In genomic region chr7:135634851-135635624, GRCm38 (mm10) we compare ENCODE assay signal across 23 mouse cellular contexts.
A peak's percentile ranks its signal among the peaks of the same experiment; 100 is the strongest.
DNase-seq lines count a peak whose midpoint lies in the region; ATAC-seq and TF ChIP-seq lines count a peak whose summit lies in the region.
"Had no signal": no experiment of that assay in that cellular context is flagged by ENCODE, and none has a peak within 500 bp of the region (broad histone marks: within the 10 kb centered on the region; RNA-seq: fewer than 3 reads in every experiment).

No protein-coding gene starts in this region.

- ATAC-seq in midbrain, embryonic 15.5 days (replicated peaks), result no peak
- ATAC-seq in midbrain, postnatal 0 days (ENCODE audit: low FRiP score), result no peak
- ATAC-seq in midbrain, embryonic 16.5 days, result no peak
- no peak for ATAC-seq in inflammation-experienced regulatory T-cells, adult 6 months
- ATAC-seq: CD4-positive, CD25-positive, alpha-beta regulatory T cell, adult 4 months; Patski had no signal

- H3K36me3 ChIP-seq in midbrain, embryonic 15.5 days (replicated peaks), result no peaks in the 10 kb centered on the region
- no peaks in the 10 kb centered on the region for H3K36me3 ChIP-seq in midbrain, postnatal 0 days (ENCODE audit: insufficient read depth, low read length)
- no peaks in the 10 kb centered on the region for H3K36me3 ChIP-seq in midbrain, embryonic 16.5 days (ENCODE audit: control insufficient read depth, insufficient read depth, low read length)
- H3K36me3 ChIP-seq: embryonic facial prominence, embryonic 12.5 days; hindbrain, embryonic 10.5 days; neural tube, embryonic 13.5 days had no signal

- DNase-seq in cerebellum, adult 11-12 months, result peak; percentile 66
- DNase-seq in cerebellum, postnatal 4 days (ENCODE audit: low spot score in 2 of 2), result no peak
- DNase-seq in midbrain, postnatal 0 days (ENCODE audit: low spot score), result no peak
- DNase-seq in cerebellum, postnatal 36 days, result peak; percentile 57 to 62
- no peak for DNase-seq in thymus, adult 18-20 months
- DNase-seq: adrenal gland, adult 8-10 months; gastrocnemius, postnatal 25 days; kidney, adult 2 months; kidney, postnatal 25 days; layer of hippocampus, adult 9-11 months; lung, adult 2 months had no signal

- TF ChIP-seq CTCF in midbrain, postnatal 0 days (IDR thresholded peaks at IDR 0.05), result no peak

- H3K27me3 ChIP-seq in midbrain, embryonic 15.5 days (replicated peaks), result no peaks in the 10 kb centered on the region
- H3K27me3 ChIP-seq in midbrain, postnatal 0 days (ENCODE audit: insufficient read depth, low read length), result no peaks in the 10 kb centered on the region
- H3K27me3 ChIP-seq in midbrain, embryonic 16.5 days (ENCODE audit: control insufficient read depth, insufficient read depth, low read depth, low read length), result no peaks in the 10 kb centered on the region
- H3K27me3 ChIP-seq: embryonic facial prominence, embryonic 12.5 days; megakaryocyte, embryonic 14.5 days; Patski had no signal

- WGBS in midbrain, embryonic 15.5 days, result 41% methylated on average over 16 of the region's 16 CpGs
- 45% methylated on average over 16 of the region's 16 CpGs for WGBS in midbrain, postnatal 0 days
- WGBS in midbrain, embryonic 16.5 days, result 43% methylated on average over 16 of the region's 16 CpGs

- H3K4me2 ChIP-seq in midbrain, embryonic 15.5 days, result no peak overlapping the region
- H3K4me2 ChIP-seq in midbrain, postnatal 0 days (ENCODE audit: low read depth, low read length, poor library complexity, severe bottlenecking), result no peak overlapping the region
- H3K4me2 ChIP-seq in midbrain, embryonic 16.5 days (ENCODE audit: low read length), result no peak overlapping the region
- H3K4me2 ChIP-seq: embryonic facial prominence, embryonic 12.5 days; liver, embryonic 11.5 days; neural tube, embryonic 13.5 days had no signal

- peaks cover 11% of the 10 kb centered on the region for H3K4me1 ChIP-seq in midbrain, embryonic 15.5 days
- H3K4me1 ChIP-seq in midbrain, postnatal 0 days (ENCODE audit: insufficient read depth, low read length), result peaks cover 3% of the 10 kb centered on the region; the same call in 1 of the 2 replicates
- peaks cover 17% of the 10 kb centered on the region; the same call in 1 of the 2 replicates for H3K4me1 ChIP-seq in midbrain, embryonic 16.5 days (ENCODE audit: control insufficient read depth, insufficient read depth, low read length)

- H3K27ac ChIP-seq in midbrain, embryonic 15.5 days, result 0 out of 2 replicates have a peak overlapping the region, but pooled peaks have one; percentile 31
- no peak overlapping the region for H3K27ac ChIP-seq in midbrain, postnatal 0 days (ENCODE audit: low read depth, low read length)
- 0 out of 2 replicates have a peak overlapping the region, but pooled peaks have one; percentile 32 for H3K27ac ChIP-seq in midbrain, embryonic 16.5 days (ENCODE audit: low read length)
- H3K27ac ChIP-seq: embryonic facial prominence, embryonic 12.5 days; hindbrain, embryonic 10.5 days; left cerebral cortex, adult 2 months; neural tube, embryonic 13.5 days had no signal

- H3K9me3 ChIP-seq in midbrain, embryonic 15.5 days, result no peaks in the 10 kb centered on the region
- H3K9me3 ChIP-seq in midbrain, postnatal 0 days (ENCODE audit: low read length), result no peaks in the 10 kb centered on the region
- H3K9me3 ChIP-seq in midbrain, embryonic 16.5 days (replicated peaks; ENCODE audit: control insufficient read depth, low read length, poor library complexity, severe bottlenecking), result no peaks in the 10 kb centered on the region
- H3K9me3 ChIP-seq: embryonic facial prominence, embryonic 12.5 days; hindbrain, embryonic 10.5 days; megakaryocyte, embryonic 14.5 days; neural tube, embryonic 13.5 days had no signal

- H3K9ac ChIP-seq in midbrain, embryonic 15.5 days, result no peak overlapping the region
- no peak overlapping the region for H3K9ac ChIP-seq in midbrain, postnatal 0 days (replicated peaks; ENCODE audit: low read length, poor library complexity, severe bottlenecking)
- no peak overlapping the region for H3K9ac ChIP-seq in midbrain, embryonic 16.5 days (ENCODE audit: low read depth, low read length)
- H3K9ac ChIP-seq: embryonic facial prominence, embryonic 12.5 days; neural tube, embryonic 13.5 days had no signal

- no peak overlapping the region for H3K4me3 ChIP-seq in midbrain, embryonic 15.5 days
- no peak overlapping the region for H3K4me3 ChIP-seq in midbrain, postnatal 0 days (ENCODE audit: low read depth, low read length)
- H3K4me3 ChIP-seq in midbrain, embryonic 16.5 days (ENCODE audit: low read depth, low read length), result no peak overlapping the region
- H3K4me3 ChIP-seq: embryonic facial prominence, embryonic 12.5 days; erythroblast, embryonic 14.5 days; hindbrain, embryonic 10.5 days; left cerebral cortex, adult 2 months; megakaryocyte, embryonic 14.5 days; neural tube, embryonic 13.5 days had no signal

Comparison
In these comparisons a context has a peak if more than half of its experiments do, and no peak if none do; other contexts are left out.
1. DNase-seq: peak in cerebellum, adult 11-12 months (single experiment) and cerebellum, postnatal 36 days (2 of 2); none in cerebellum, postnatal 4 days (0 of 2), midbrain, postnatal 0 days (single experiment) and thymus, adult 18-20 months (0 of 2).